Mouse (Mus musculus): Measurements from ENCODE around the gene Hist1h2bk. TPM values are rescaled to one million over a fixed set of nuclear protein-coding genes. Genes with fewer than 3 reads are reported as not detected.
"Not testable (repeated sequence)": the region's sequence is repeated elsewhere in the genome, so short reads cannot be mapped to it uniquely, and the experiment has no call there.

Hist1h2bk gene
- polyA plus RNA-seq (2011; ENCODE audit: insufficient read depth, insufficient read length, low replicate concordance, missing spikeins): 109 and 137 TPM in 2 replicates

DNA sequence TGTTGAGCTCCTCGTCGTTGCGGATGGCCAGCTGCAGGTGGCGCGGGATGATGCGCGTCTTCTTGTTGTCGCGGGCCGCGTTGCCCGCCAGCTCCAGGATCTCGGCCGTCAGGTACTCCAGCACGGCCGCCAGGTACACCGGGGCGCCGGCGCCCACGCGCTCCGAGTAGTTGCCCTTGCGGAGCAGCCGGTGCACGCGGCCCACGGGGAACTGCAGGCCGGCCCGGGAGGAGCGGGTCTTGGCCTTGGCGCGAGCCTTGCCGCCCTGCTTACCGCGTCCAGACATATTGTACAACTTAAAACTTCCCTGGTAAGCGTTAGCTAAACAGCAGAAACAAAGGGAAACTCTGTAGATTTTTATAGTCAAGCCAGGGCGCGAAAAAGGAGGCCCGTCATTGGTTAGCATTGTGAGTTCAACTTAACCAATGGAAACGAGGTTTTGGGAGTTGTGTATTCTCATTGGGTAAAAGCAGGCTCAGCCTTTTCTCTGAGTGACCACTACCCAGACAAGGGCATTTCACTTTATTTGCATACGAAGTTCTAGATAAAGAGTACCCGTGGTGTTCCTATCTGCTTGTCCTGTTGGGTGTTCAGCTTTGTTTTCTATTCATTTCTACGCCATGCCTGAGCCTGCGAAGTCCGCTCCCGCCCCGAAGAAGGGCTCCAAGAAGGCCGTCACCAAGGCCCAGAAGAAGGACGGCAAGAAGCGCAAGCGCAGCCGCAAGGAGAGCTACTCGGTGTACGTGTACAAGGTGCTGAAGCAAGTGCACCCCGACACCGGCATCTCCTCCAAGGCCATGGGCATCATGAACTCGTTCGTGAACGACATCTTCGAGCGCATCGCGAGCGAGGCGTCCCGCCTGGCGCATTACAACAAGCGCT lies at the start of gene Hist1h2bk, which contains the start of gene Hist1h2ah:
Gene Hist1h2bk (plus strand): TSS at position 604 of the 882 bp plus-strand sequence.
Gene Hist1h2ah (minus strand): TSS at position 302 of the 882 bp plus-strand sequence.
- H3K4me3 ChIP-seq (replicated peaks; ENCODE audit: control insufficient read depth, low read depth, low read length): peak within 1 kb of the TSS; percentile 73
- under 1% methylated on average over 30 of the region's 69 CpGs for WGBS
- not testable (repeated sequence) for H3K4me1 ChIP-seq (ENCODE audit: control insufficient read depth, insufficient read depth, low read length)
- TF ChIP-seq POLR2A (IDR thresholded peaks at IDR 0.05; ENCODE audit: borderline replicate concordance, control insufficient read depth, low read depth, low read length): peak; percentile 94; the same call in 1 of the 2 replicates
- peak within 1 kb of the TSS; percentile 95 for H3K27ac ChIP-seq (ENCODE audit: control insufficient read depth, insufficient read depth, low read depth, low read length, poor library complexity)

DNA sequence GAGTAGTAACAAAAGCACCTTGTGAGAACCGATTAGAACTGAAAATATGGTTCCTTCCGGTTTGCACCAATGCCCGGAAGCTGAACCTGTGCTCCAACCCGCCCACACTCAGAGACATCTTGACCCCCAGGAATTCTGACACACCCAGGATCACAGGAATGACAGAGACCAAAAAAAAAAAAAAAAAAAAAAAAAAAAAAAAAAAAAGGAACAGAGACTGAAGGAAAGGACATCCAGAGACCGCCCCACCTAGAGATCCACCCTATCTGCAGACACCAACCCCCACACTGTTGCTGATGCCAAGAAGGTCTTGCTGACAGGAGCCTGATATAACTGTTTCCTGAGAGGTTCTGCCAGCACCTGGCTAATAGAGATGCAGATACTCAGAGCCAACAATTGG lies 43.1 kb upstream of the Hist1h2bk start:
- peaks cover 1% of the 10 kb centered on the region; the same call in 1 of the 2 replicates for H3K4me1 ChIP-seq (ENCODE audit: control insufficient read depth, insufficient read depth, low read length)
- TF ChIP-seq POLR2A (IDR thresholded peaks at IDR 0.05; ENCODE audit: borderline replicate concordance, control insufficient read depth, low read depth, low read length) (no peak), CTCF (IDR thresholded peaks at IDR 0.05; ENCODE audit: control insufficient read depth, insufficient read depth, low read length) (no peak)
- H3K27ac ChIP-seq (ENCODE audit: control insufficient read depth, insufficient read depth, low read depth, low read length, poor library complexity): no peak overlapping the region
- H3K4me3 ChIP-seq (replicated peaks; ENCODE audit: control insufficient read depth, low read depth, low read length): no peak overlapping the region
- 87% methylated on average over 5 of the region's 5 CpGs for WGBS

DNA sequence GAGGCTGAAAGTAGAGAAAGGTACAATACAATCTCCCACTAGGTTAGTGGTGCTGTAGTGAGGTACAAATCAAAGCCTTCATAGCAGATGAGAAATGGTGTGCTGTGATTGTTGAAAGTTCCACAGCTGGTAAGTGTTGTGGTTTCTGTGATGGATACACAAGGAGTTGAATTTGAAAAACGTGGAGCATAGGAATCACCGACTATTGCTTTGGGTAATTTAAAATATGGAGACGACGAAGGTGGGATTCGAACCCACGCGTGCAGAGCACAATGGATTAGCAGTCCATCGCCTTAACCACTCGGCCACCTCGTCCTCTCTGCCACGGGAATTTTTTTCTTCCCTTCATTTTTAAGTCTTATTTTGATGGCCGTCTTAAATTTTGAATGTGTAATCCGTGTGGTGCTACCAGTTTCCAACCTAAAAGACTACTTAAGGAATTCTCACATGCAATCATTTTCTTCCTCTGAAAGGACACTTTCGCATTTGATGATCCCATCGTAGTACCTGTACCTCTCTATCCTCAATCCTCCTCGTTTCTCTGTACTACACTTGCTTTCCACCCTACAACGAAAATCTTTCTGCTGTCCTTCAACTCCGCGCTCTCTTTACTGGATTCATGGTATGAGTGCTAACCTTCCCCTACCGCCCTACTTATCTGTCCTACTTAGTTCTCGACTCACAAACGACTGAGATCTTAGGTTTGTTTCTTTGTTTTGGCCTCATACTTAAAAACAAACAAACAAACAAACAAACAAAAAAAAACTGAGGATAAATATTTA lies 41.5 kb upstream of the Hist1h2bk start:
- Histone ChIP-seq H3K27ac (ENCODE audit: control insufficient read depth, insufficient read depth, low read depth, low read length, poor library complexity) (no peak overlapping the region), H3K4me3 (replicated peaks; ENCODE audit: control insufficient read depth, low read depth, low read length) (no peak overlapping the region), H3K4me1 (ENCODE audit: control insufficient read depth, insufficient read depth, low read length) (peaks cover 1% of the 10 kb centered on the region; the same call in 1 of the 2 replicates)
- 8% methylated on average over 22 of the region's 22 CpGs for WGBS
- no peak for TF ChIP-seq CTCF (IDR thresholded peaks at IDR 0.05; ENCODE audit: control insufficient read depth, insufficient read depth, low read length)
- no peak for TF ChIP-seq POLR2A (IDR thresholded peaks at IDR 0.05; ENCODE audit: borderline replicate concordance, control insufficient read depth, low read depth, low read length)

DNA sequence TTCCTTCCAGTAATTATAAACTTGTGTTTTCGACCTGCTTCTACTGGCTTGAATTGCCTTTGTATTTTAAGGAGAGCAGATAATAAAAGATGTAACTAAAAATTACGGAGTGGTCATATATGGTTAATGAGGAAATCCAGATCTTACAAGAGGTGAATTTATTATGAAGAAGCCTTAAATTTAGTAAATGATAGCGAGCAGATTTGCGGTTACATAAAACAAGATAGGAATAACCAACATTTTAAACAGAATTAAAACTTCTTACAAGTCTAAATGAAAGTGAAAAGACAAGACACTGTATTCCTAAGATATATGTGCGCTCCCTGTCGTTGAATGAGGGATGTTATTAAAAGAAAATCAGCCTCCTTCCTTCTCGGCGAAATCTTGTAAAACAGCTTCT lies 40.8 kb upstream of the Hist1h2bk start:
- WGBS: 6% methylated on average over 8 of the region's 8 CpGs
- H3K27ac ChIP-seq (ENCODE audit: control insufficient read depth, insufficient read depth, low read depth, low read length, poor library complexity): no peak overlapping the region
- H3K4me1 ChIP-seq (ENCODE audit: control insufficient read depth, insufficient read depth, low read length): peaks cover 1% of the 10 kb centered on the region; the same call in 1 of the 2 replicates
- peak overlapping the region; percentile 67 for H3K4me3 ChIP-seq (replicated peaks; ENCODE audit: control insufficient read depth, low read depth, low read length)
- no peak for TF ChIP-seq CTCF (IDR thresholded peaks at IDR 0.05; ENCODE audit: control insufficient read depth, insufficient read depth, low read length)
- TF ChIP-seq POLR2A (IDR thresholded peaks at IDR 0.05; ENCODE audit: borderline replicate concordance, control insufficient read depth, low read depth, low read length): no peak

DNA sequence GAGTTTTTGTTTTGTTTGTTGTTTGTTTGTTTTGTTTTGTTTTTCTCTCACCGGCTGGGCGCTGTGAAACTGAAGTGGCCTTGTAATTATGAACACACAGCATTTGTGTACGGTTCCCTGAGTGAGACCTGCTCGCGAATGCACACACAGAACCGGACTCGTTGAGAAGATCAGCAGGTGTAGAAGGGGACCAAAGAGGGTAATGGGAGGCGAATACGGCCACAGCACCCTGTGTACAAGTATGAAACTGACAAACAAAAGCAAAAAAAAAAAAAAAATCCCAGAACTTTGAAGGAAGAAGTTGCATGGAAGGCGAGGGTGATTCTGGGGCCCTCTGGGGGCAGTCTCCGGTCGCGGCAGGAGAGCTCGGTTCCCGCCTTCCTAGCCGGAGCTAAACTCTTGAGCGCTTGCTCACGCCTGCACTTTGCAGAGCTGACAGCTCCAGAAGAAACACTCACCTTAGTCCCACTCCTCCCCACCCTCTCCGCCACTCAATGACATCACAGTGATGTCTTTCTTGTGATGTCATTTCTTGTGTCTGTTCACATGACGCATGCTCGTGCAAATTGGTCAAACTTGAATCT lies 40.2 kb upstream of the Hist1h2bk start:
- under 1% methylated on average over 21 of the region's 21 CpGs for WGBS
- no peak for TF ChIP-seq POLR2A (IDR thresholded peaks at IDR 0.05; ENCODE audit: borderline replicate concordance, control insufficient read depth, low read depth, low read length)
- TF ChIP-seq CTCF (IDR thresholded peaks at IDR 0.05; ENCODE audit: control insufficient read depth, insufficient read depth, low read length): no peak
- Histone ChIP-seq H3K4me1 (ENCODE audit: control insufficient read depth, insufficient read depth, low read length) (peaks cover 1% of the 10 kb centered on the region; the same call in 1 of the 2 replicates), H3K4me3 (replicated peaks; ENCODE audit: control insufficient read depth, low read depth, low read length) (peak overlapping the region; percentile 67), H3K27ac (ENCODE audit: control insufficient read depth, insufficient read depth, low read depth, low read length, poor library complexity) (no peak overlapping the region)

DNA sequence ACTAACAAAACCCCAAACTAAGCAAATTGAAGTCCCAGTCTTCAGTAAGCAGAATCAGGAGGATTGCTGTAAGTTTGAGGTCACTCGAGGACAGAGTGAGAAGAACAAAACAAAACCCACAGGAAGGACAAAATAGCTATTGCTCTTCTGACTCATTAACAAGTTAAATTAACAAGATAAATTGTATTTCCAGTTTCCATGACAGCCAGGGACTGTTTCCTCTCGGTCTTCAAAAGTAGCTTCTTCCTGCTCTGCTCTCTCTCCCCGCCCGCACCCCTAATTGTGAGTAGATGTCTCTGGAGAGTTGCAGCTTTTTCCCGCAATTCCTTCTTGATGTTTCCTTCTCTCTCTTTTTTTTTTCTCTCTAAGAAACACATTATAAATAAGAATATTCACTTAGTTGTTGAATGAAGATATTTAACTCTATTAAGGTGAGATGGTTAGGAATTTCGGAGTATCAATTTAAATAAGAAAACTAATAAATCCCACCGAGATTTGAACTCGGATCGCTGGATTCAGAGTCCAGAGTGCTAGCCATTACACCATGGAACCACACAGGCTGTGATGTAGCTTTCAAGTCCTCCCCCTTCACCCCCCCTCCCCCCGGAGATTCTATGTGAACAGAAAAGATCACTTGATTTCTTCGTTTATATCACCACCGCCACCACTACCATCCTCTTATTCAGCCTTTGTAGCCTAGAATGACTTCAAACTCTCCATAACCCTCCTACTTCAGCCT lies 39.4 kb upstream of the Hist1h2bk start:
- TF ChIP-seq CTCF (IDR thresholded peaks at IDR 0.05; ENCODE audit: control insufficient read depth, insufficient read depth, low read length) (no peak), POLR2A (IDR thresholded peaks at IDR 0.05; ENCODE audit: borderline replicate concordance, control insufficient read depth, low read depth, low read length) (no peak)
- 5% methylated on average over 12 of the region's 12 CpGs for WGBS
- H3K4me3 ChIP-seq (replicated peaks; ENCODE audit: control insufficient read depth, low read depth, low read length): no peak overlapping the region
- peaks cover 4% of the 10 kb centered on the region; the same call in 1 of the 2 replicates for H3K4me1 ChIP-seq (ENCODE audit: control insufficient read depth, insufficient read depth, low read length)
- no peak overlapping the region for H3K27ac ChIP-seq (ENCODE audit: control insufficient read depth, insufficient read depth, low read depth, low read length, poor library complexity)

DNA sequence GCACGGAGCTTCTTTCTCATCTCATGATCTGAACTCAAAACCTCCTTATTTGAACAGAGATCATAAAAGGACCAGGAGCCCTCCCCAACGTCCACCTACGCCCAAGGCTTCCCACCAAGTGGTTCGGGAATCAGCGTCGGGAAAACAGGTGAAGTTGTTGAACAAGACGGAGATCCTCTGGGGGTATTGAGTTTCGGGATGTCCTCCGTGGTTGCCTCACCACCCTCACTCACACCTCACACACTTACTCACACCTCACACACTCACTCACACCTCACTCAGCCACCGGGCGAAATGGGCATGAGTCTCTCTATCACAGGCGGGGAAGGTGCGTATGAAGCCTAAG lies 38.9 kb upstream of the Hist1h2bk start:
- TF ChIP-seq POLR2A (IDR thresholded peaks at IDR 0.05; ENCODE audit: borderline replicate concordance, control insufficient read depth, low read depth, low read length) (no peak), CTCF (IDR thresholded peaks at IDR 0.05; ENCODE audit: control insufficient read depth, insufficient read depth, low read length) (no peak)
- 9% methylated on average over 13 of the region's 13 CpGs for WGBS

More for the DNA sequence above, 38.9 kb upstream of the Hist1h2bk start:
- Histone ChIP-seq H3K27ac (ENCODE audit: control insufficient read depth, insufficient read depth, low read depth, low read length, poor library complexity) (no peak overlapping the region), H3K4me3 (replicated peaks; ENCODE audit: control insufficient read depth, low read depth, low read length) (peak overlapping the region; percentile 9), H3K4me1 (ENCODE audit: control insufficient read depth, insufficient read depth, low read length) (peaks cover 5% of the 10 kb centered on the region; the same call in 1 of the 2 replicates)

Data from bone marrow, adult 2 months (tissue).